Comparison of ENCODE assay signal across 8 mouse cellular contexts in genomic region chr10:96033356-96033984, GRCm38 (mm10).
DNase-seq lines count a peak whose midpoint lies in the region; ATAC-seq and TF ChIP-seq lines count a peak whose summit lies in the region.

No protein-coding gene starts in this region.

- H3K4me1 ChIP-seq in kidney, adult 2 months (ENCODE audit: control insufficient read depth, insufficient read depth, low read length) = no peaks in the 10 kb centered on the region
- H3K4me1 ChIP-seq in limb, embryonic 14.5 days (ENCODE audit: control insufficient read depth, insufficient read depth, low read length) = no peaks in the 10 kb centered on the region

- peak; percentile 77 for TF ChIP-seq CTCF in kidney, adult 2 months (conservative IDR thresholded peaks at IDR 0.05; ENCODE audit: insufficient read depth, insufficient read length, low read depth, low read length)

- ATAC-seq in limb, embryonic 14.5 days (ENCODE audit: low FRiP score, low read depth) = peak; percentile 53; the same call in 1 of the 2 replicates
- no peak for ATAC-seq in erythroblast, adult 5-6 weeks (replicated peaks; ENCODE audit: low FRiP score, poor library complexity, severe bottlenecking)

- no peak overlapping the region for H3K27ac ChIP-seq in kidney, adult 2 months (ENCODE audit: insufficient read depth, low read depth, low read length)
- no peak overlapping the region for H3K27ac ChIP-seq in limb, embryonic 14.5 days (replicated peaks; ENCODE audit: low read depth, low read length)

- H3K9me3 ChIP-seq in limb, embryonic 14.5 days (ENCODE audit: control insufficient read depth, low read length) = no peaks in the 10 kb centered on the region

- H3K4me3 ChIP-seq in kidney, adult 2 months (ENCODE audit: insufficient read depth, low read depth, low read length) = no peak overlapping the region
- H3K4me3 ChIP-seq in limb, embryonic 14.5 days (replicated peaks; ENCODE audit: low read length) = no peak overlapping the region

- 53% methylated on average over 10 of the region's 10 CpGs for WGBS in kidney, adult 2 months
- 47% methylated on average over 10 of the region's 10 CpGs for WGBS in limb, embryonic 14.5 days

- TF ChIP-seq POLR2A in kidney, adult 2 months (IDR thresholded peaks at IDR 0.05; ENCODE audit: low read depth, low read length) = no peak
- TF ChIP-seq POLR2A in limb, embryonic 14.5 days (IDR thresholded peaks at IDR 0.05; ENCODE audit: borderline replicate concordance, extremely low read depth, insufficient read depth, insufficient read length) = no peak

- no peak overlapping the region for H3K4me2 ChIP-seq in limb, embryonic 14.5 days (replicated peaks; ENCODE audit: low read depth, low read length, severe bottlenecking)

- H3K27me3 ChIP-seq in kidney, adult 2 months (replicated peaks; ENCODE audit: control insufficient read depth, insufficient read depth, low read length) = no peaks in the 10 kb centered on the region
- H3K27me3 ChIP-seq in limb, embryonic 14.5 days (ENCODE audit: control insufficient read depth, insufficient read depth, low read length) = no peaks in the 10 kb centered on the region

- no peaks in the 10 kb centered on the region for H3K36me3 ChIP-seq in kidney, adult 2 months (ENCODE audit: control insufficient read depth, insufficient read depth, low read length)
- no peaks in the 10 kb centered on the region for H3K36me3 ChIP-seq in limb, embryonic 14.5 days (ENCODE audit: control insufficient read depth, insufficient read depth, low read length)

- DNase-seq in thymus, postnatal 25 days = peak; percentile 11
- no peak for DNase-seq in thymus, postnatal 36 days
- DNase-seq in brain, adult 2 months (ENCODE audit: low read depth, low spot score) = peak; percentile 82
- DNase-seq in fibroblast of lung, adult 2 months (ENCODE audit: low read depth) = peak; percentile 23
- peak; percentile 51 for DNase-seq in kidney, adult 2 months
- DNase-seq in limb, embryonic 14.5 days (ENCODE audit: low spot score) = peak; percentile 75
- DNase-seq in naive thymus-derived CD4-positive, alpha-beta T cell, adult 2 months (ENCODE audit: low read depth) = peak; percentile 16

- no peak overlapping the region for H3K9ac ChIP-seq in limb, embryonic 14.5 days (ENCODE audit: low read depth, low read length, severe bottlenecking)

Comparison
In these comparisons a context has a peak if more than half of its experiments do, and no peak if none do; other contexts are left out.
1. DNase-seq: peak in thymus, postnatal 25 days (single experiment), brain, adult 2 months (single experiment), fibroblast of lung, adult 2 months (single experiment), kidney, adult 2 months (single experiment), limb, embryonic 14.5 days (single experiment) and naive thymus-derived CD4-positive, alpha-beta T cell, adult 2 months (single experiment); none in thymus, postnatal 36 days (0 of 2).